Mouse (Mus musculus): Measurements from ENCODE around the gene Nedd9. TPM values are rescaled to one million over a fixed set of nuclear protein-coding genes. Genes with fewer than 3 reads are reported as not detected.

Gene Nedd9
- total and polyA plus RNA-seq, 3 experiments: 15.2 to 28.9 (median 26.7) TPM

DNA sequence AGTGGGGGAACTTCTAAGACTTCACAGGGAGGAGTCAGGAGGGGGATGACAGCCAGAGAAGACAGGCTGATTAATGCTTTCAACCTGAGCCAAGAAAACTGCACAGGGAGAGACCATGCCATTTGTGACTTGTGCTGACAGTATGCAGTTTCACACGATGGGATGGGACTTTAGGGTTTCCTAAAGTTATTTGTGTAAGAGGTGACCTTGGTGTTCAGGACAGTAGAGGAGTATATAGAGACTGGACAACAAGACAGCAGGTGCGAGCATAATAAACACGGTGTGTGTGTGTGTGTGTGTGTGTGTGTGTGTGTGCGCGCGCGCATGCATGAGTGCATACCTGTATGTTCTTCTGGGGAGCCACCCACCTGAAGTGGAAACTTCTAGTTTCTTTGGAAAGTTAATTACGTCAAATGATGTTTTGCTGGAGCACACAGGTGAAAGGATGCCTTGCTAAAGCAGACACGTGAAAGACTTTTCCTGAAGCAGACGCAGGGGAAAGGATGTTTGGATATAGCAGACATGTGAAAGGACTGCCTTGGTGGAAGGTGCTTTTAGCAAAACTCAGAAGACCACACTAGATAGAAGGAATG, 29.3 kb downstream of the Nedd9 start:
- Histone ChIP-seq H3K9ac (ENCODE audit: low read depth, low read length) (no peak overlapping the region), H3K27ac (peak overlapping the region; percentile 43), H3K4me3 (no peak overlapping the region), H3K4me1 (ENCODE audit: control insufficient read depth, insufficient read depth, low read length) (peaks cover 34% of the 10 kb centered on the region), H3K79me2 (replicated peaks; ENCODE audit: control insufficient read depth, insufficient read depth, low read length) (no peaks in the 10 kb centered on the region), H3K27me3 (ENCODE audit: control insufficient read depth, insufficient read depth, low read length) (no peaks in the 10 kb centered on the region), H3K36me3 (ENCODE audit: control insufficient read depth, insufficient read depth, low read length) (peaks cover 16% of the 10 kb centered on the region)
- intact Hi-C loops (cut with DNase I): no loop called here
- WGBS: 82% methylated on average over 10 of the region's 10 CpGs
- DNase-seq: no peak
- TF ChIP-seq EP300 (IDR thresholded peaks at IDR 0.05; ENCODE audit: insufficient read depth, low read depth, low read length) (no peak), CTCF (IDR thresholded peaks at IDR 0.05) (no peak)

DNA sequence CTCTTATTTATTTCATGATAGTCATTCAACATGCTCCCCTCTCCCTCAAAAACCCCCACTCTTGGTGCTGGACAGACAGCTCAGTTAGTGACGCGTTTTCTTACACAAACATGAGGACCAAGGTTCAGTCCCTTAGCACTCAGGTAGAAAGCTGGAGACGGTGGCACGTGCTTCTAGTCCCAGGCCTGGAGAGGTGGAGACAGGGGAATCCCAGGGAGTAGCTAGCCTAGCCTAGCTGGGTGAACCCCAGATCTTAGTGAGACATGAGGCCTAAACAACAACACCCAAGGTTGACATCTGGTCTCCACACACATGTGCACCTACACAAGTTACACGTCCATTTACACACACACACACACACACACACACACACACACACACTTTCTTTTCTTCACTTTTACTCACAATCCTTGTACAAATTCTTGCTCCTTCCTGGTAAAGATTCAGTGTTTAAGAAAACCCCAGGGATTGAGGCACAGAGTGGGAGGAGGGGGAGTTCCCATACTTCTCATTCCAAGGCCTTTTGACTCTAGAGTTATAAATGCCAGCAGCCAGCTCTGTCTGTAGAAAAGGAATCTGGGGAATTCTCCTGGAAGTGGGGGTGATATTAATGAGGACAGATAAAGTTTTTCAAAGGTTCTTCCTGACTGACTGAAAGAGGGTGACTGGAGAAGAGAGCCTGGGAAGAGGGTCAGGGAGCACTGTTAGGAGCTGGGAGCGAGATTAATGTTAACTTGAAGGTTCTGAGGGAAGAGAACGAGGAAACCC, 29.9 kb downstream of the Nedd9 start:
- Histone ChIP-seq H3K27ac (peak overlapping the region; percentile 43), H3K9ac (ENCODE audit: low read depth, low read length) (no peak overlapping the region), H3K27me3 (ENCODE audit: control insufficient read depth, insufficient read depth, low read length) (no peaks in the 10 kb centered on the region), H3K4me3 (no peak overlapping the region), H3K4me1 (ENCODE audit: control insufficient read depth, insufficient read depth, low read length) (peaks cover 33% of the 10 kb centered on the region), H3K36me3 (ENCODE audit: control insufficient read depth, insufficient read depth, low read length) (peaks cover 13% of the 10 kb centered on the region), H3K79me2 (replicated peaks; ENCODE audit: control insufficient read depth, insufficient read depth, low read length) (no peaks in the 10 kb centered on the region)
- TF ChIP-seq POLR2A (IDR thresholded peaks at IDR 0.05; ENCODE audit: insufficient read depth, low read depth, low read length) (no peak), CTCF (IDR thresholded peaks at IDR 0.05) (no peak), EP300 (IDR thresholded peaks at IDR 0.05; ENCODE audit: insufficient read depth, low read depth, low read length) (no peak)
- intact Hi-C loops (cut with DNase I): no loop called here
- DNase-seq: no peak
- 65% methylated on average over 7 of the region's 7 CpGs for WGBS

- H3K27ac ChIP-seq: peak overlapping the region; percentile 26; the same call in 1 of the 2 replicates
- intact Hi-C loops (cut with DNase I): no loop called here
- H3K9ac ChIP-seq (ENCODE audit: low read depth, low read length): no peak overlapping the region
- H3K79me2 ChIP-seq (replicated peaks; ENCODE audit: control insufficient read depth, insufficient read depth, low read length): no peaks in the 10 kb centered on the region
- no peak overlapping the region for H3K4me3 ChIP-seq
- peaks cover 28% of the 10 kb centered on the region for H3K4me1 ChIP-seq (ENCODE audit: control insufficient read depth, insufficient read depth, low read length)
- TF ChIP-seq EP300 (IDR thresholded peaks at IDR 0.05; ENCODE audit: insufficient read depth, low read depth, low read length) (no peak), CTCF (IDR thresholded peaks at IDR 0.05) (no peak), POLR2A (IDR thresholded peaks at IDR 0.05; ENCODE audit: insufficient read depth, low read depth, low read length) (no peak)
- 44% methylated on average over 14 of the region's 14 CpGs for WGBS
- no peaks in the 10 kb centered on the region; the same call in 1 of the 2 replicates for H3K27me3 ChIP-seq (ENCODE audit: control insufficient read depth, insufficient read depth, low read length)
- peaks cover 9% of the 10 kb centered on the region for H3K36me3 ChIP-seq (ENCODE audit: control insufficient read depth, insufficient read depth, low read length)
- no peak for DNase-seq
Observed at GRCm38 (mm10) chr13:41456292-41457029, 30.7 kb downstream of the Nedd9 start.

DNA sequence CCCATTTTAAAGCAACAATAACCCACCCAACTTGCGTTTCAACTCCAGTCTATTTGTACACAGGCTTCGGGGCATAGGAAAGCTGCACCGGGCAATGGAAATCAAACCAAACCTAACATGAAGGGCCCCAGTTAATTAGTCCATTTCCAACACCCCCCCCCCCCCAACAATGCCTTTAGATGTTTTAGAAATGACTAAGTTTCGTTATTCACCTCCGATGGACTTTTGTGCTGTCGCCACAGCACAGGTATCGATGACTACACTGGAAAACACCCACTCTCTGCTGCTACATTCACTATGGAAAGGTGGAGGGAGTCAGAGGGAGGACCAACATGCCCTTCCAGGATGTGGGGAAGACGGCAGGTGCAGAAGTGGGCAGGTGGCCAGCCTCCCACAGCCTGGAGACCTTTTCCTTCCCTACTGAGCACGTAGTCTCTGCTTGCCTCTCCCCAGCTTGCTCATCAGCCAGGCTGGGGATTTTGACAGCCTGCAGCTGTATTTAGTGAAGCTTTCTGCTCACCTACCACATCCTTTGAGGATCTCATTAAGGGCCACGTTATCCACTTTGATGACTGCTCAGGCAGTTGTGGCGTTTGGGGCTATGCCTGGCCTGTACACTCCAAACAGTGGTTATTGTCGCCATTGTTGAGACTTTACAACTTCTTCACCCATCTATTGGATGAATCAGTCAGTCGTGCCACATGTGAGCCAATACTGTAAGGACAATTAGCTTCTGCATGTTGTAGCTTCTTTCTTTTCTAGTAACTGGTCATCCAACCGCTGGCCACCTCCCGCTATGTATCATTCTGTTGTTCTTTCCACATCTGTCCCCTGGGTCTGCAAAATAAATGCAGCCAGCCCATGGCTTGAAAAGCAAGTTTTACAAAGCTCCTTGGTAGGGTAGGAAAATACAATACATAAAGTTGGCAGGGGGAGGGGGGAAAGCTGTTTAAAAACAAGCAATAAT, 33.7 kb downstream of the Nedd9 start:
- Histone ChIP-seq H3K27me3 (ENCODE audit: control insufficient read depth, insufficient read depth, low read length) (no peaks in the 10 kb centered on the region; the same call in 1 of the 2 replicates), H3K4me3 (no peak overlapping the region), H3K9ac (ENCODE audit: low read depth, low read length) (no peak overlapping the region), H3K4me1 (ENCODE audit: control insufficient read depth, insufficient read depth, low read length) (peaks cover 15% of the 10 kb centered on the region), H3K36me3 (ENCODE audit: control insufficient read depth, insufficient read depth, low read length) (no peaks in the 10 kb centered on the region; the same call in 1 of the 2 replicates), H3K79me2 (replicated peaks; ENCODE audit: control insufficient read depth, insufficient read depth, low read length) (no peaks in the 10 kb centered on the region), H3K27ac (no peak overlapping the region)
- TF ChIP-seq CTCF (IDR thresholded peaks at IDR 0.05) (no peak), EP300 (IDR thresholded peaks at IDR 0.05; ENCODE audit: insufficient read depth, low read depth, low read length) (no peak), POLR2A (IDR thresholded peaks at IDR 0.05; ENCODE audit: insufficient read depth, low read depth, low read length) (no peak)
- 75% methylated on average over 15 of the region's 15 CpGs for WGBS
- intact Hi-C loops (cut with DNase I): no loop called here
- no peak for DNase-seq

DNA sequence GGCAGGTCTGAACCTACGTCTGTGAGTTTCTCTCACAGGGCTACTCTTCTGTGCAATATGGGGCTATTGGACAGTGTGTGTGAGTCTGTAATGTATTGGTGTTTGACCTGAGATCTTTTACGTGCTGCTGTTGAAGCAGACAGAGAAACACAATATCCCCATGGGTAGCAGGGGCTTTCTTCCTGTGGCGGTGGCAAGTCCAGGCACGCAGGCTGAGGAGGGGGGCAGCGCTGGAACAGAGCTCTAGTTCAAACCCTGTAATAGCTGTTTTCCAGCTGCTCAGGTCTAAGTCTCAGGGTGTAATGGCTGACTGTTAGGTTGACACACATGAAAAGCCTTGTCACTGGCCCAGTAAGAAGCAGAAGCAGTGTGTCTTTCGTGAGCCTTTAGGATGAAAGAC, 36.3 kb downstream of the Nedd9 start:
- no peak for TF ChIP-seq CTCF (IDR thresholded peaks at IDR 0.05)
- TF ChIP-seq POLR2A (IDR thresholded peaks at IDR 0.05; ENCODE audit: insufficient read depth, low read depth, low read length): no peak
- TF ChIP-seq EP300 (IDR thresholded peaks at IDR 0.05; ENCODE audit: insufficient read depth, low read depth, low read length): no peak
- intact Hi-C loops (cut with DNase I): no loop called here
- Histone ChIP-seq H3K79me2 (replicated peaks; ENCODE audit: control insufficient read depth, insufficient read depth, low read length) (no peaks in the 10 kb centered on the region), H3K27me3 (ENCODE audit: control insufficient read depth, insufficient read depth, low read length) (no peaks in the 10 kb centered on the region; the same call in 1 of the 2 replicates), H3K36me3 (ENCODE audit: control insufficient read depth, insufficient read depth, low read length) (no peaks in the 10 kb centered on the region), H3K9ac (ENCODE audit: low read depth, low read length) (no peak overlapping the region), H3K4me3 (no peak overlapping the region), H3K27ac (no peak overlapping the region), H3K4me1 (ENCODE audit: control insufficient read depth, insufficient read depth, low read length) (peaks cover 2% of the 10 kb centered on the region)
- DNase-seq: no peak
- 82% methylated on average over 6 of the region's 6 CpGs for WGBS
